In genomic region chr7:144072219-144072618, GRCm38 (mm10) we compare ENCODE assay signal across 8 mouse cellular contexts.
DNase-seq lines count a peak whose midpoint lies in the region; ATAC-seq and TF ChIP-seq lines count a peak whose summit lies in the region.
"Had no signal": no experiment of that assay in that cellular context is flagged by ENCODE, and none has a peak within 500 bp of the region (broad histone marks: within the 10 kb centered on the region; RNA-seq: fewer than 3 reads in every experiment).

No protein-coding gene starts in this region.

- H3K4me3 ChIP-seq in kidney, embryonic 16.5 days (ENCODE audit: low read length) = no peak overlapping the region
- H3K4me3 ChIP-seq in E14TG2a.4 (replicated peaks; ENCODE audit: low read length) = no peak overlapping the region
- no peak overlapping the region for H3K4me3 ChIP-seq in midbrain, embryonic 10.5 days
- H3K4me3 ChIP-seq: neural tube, embryonic 12.5 days had no signal

- in situ Hi-C loops in Patski (cut with MboI; ENCODE audit: low pct_unique_long_range_greater_than_20kb) = loop anchor here (10.0 kb wide), 1 partner anchor 237 kb away; no protein-coding TSS in a partner anchor

- H3K4me2 ChIP-seq in kidney, embryonic 16.5 days (replicated peaks; ENCODE audit: low read depth, low read length) = no peak overlapping the region
- H3K4me2 ChIP-seq: neural tube, embryonic 12.5 days had no signal

- peak; percentile 72 for TF ChIP-seq CTCF in E14TG2a.4 (conservative IDR thresholded peaks at IDR 0.05; ENCODE audit: low read length)
- peak; percentile 80 for TF ChIP-seq CTCF in Patski (IDR thresholded peaks at IDR 0.05)

- WGBS in kidney, embryonic 16.5 days = 32% methylated on average over 1 of the region's 1 CpGs
- 46% methylated on average over 1 of the region's 1 CpGs for WGBS in midbrain, embryonic 10.5 days

- no peaks in the 10 kb centered on the region for H3K9me3 ChIP-seq in kidney, embryonic 16.5 days (ENCODE audit: low read length)
- H3K9me3 ChIP-seq in E14TG2a.4 (ENCODE audit: low read length) = peaks cover 6% of the 10 kb centered on the region; the same call in 1 of the 2 replicates
- H3K9me3 ChIP-seq in midbrain, embryonic 10.5 days (replicated peaks) = no peaks in the 10 kb centered on the region

- peak; percentile 22 to 37 for DNase-seq in kidney, adult 8-10 months
- no peak for DNase-seq in Patski (ENCODE audit: low read depth, low spot score)
- peak; percentile 20 for DNase-seq in kidney, postnatal 10 days
- DNase-seq in urinary bladder, adult 2 months (ENCODE audit: low spot score) = no peak
- no peak for DNase-seq in midbrain, embryonic 10.5 days (ENCODE audit: low spot score)

- H3K27me3 ChIP-seq in kidney, embryonic 16.5 days (ENCODE audit: insufficient read depth, low read length) = no peaks in the 10 kb centered on the region
- H3K27me3 ChIP-seq in E14TG2a.4 (ENCODE audit: insufficient read depth, low read length) (0 out of 2 replicates have a peak, but pooled peaks cover 2% of the 10 kb centered on the region), Patski (no peaks in the 10 kb centered on the region)
- no peaks in the 10 kb centered on the region; the same call in 1 of the 2 replicates for H3K27me3 ChIP-seq in midbrain, embryonic 10.5 days (ENCODE audit: low read depth, poor library complexity, severe bottlenecking)
- H3K27me3 ChIP-seq: neural tube, embryonic 12.5 days had no signal

- no peak overlapping the region for H3K9ac ChIP-seq in kidney, embryonic 16.5 days (replicated peaks; ENCODE audit: low read length)
- H3K9ac ChIP-seq: neural tube, embryonic 12.5 days had no signal

- no peak overlapping the region for H3K27ac ChIP-seq in kidney, embryonic 16.5 days (ENCODE audit: low read length)
- H3K27ac ChIP-seq in midbrain, embryonic 10.5 days (replicated peaks) = no peak overlapping the region
- H3K27ac ChIP-seq: neural tube, embryonic 12.5 days had no signal

- H3K4me1 ChIP-seq in kidney, embryonic 16.5 days (ENCODE audit: insufficient read depth, low read length) = no peaks in the 10 kb centered on the region
- H3K4me1 ChIP-seq in E14TG2a.4 (replicated peaks; ENCODE audit: low read depth, low read length) = no peaks in the 10 kb centered on the region
- no peaks in the 10 kb centered on the region for H3K4me1 ChIP-seq in midbrain, embryonic 10.5 days
- H3K4me1 ChIP-seq: neural tube, embryonic 12.5 days had no signal

- ATAC-seq in kidney, embryonic 16.5 days (ENCODE audit: low FRiP score, low TSS enrichment) = no peak
- peak; percentile 26 for ATAC-seq in Patski

- CTCF ChIA-PET in Patski (lab: Charles Lee) = interaction anchor here (0.6 to 3.7 kb wide), 14 partner anchors 10 to 287 kb away, joined by 3 to 33 read pairs (median 4); partner anchors contain the start of gene Mrgpre

- 0 out of 2 replicates have a peak, but pooled peaks cover 2% of the 10 kb centered on the region for H3K36me3 ChIP-seq in kidney, embryonic 16.5 days (ENCODE audit: insufficient read depth, low read length)
- H3K36me3 ChIP-seq in E14TG2a.4 (ENCODE audit: insufficient read depth, low read length) = no peaks in the 10 kb centered on the region
- H3K36me3 ChIP-seq in midbrain, embryonic 10.5 days = no peaks in the 10 kb centered on the region
- H3K36me3 ChIP-seq: neural tube, embryonic 12.5 days had no signal

- POLR2A ChIA-PET in Patski (lab: Charles Lee) = no interaction called here

Comparison
In these comparisons a context has a peak if more than half of its experiments do, and no peak if none do; other contexts are left out.
1. DNase-seq: peak in kidney, adult 8-10 months (2 of 2) and kidney, postnatal 10 days (single experiment); none in Patski (single experiment), urinary bladder, adult 2 months (single experiment) and midbrain, embryonic 10.5 days (single experiment).